Mouse (Mus musculus) lung, postnatal 36 days (tissue): ENCODE measurements at regions not wholly inside any gene's neighbourhood (a gene's known extent, or its start where the extent isn't known, plus 50 kb on each side); places are given as distances from the start of the nearest gene placed in this dataset.

Source experiments
- DNase-seq: peaks from one replicate; pipeline ENCODE4 v3.0.0; 2022; ENCODE audit warnings: mixed read lengths

GRCm38 (mm10) chr5:64022633-64023323, 54.1 kb upstream of the Rell1 start:
- DNase-seq, result no peak

- no peak for DNase-seq
Observed at GRCm38 (mm10) chr5:64023324-64023650, 54.6 kb upstream of the Rell1 start.

- peak; percentile 29 for DNase-seq
Observed at GRCm38 (mm10) chr5:64024420-64024819, 55.7 kb upstream of the Rell1 start.

GRCm38 (mm10) chr5:64027733-64028132, 59.0 kb upstream of the Rell1 start:
- no peak for DNase-seq

- peak; percentile 61 for DNase-seq
Observed at GRCm38 (mm10) chr5:64029622-64030145, 61.0 kb upstream of the Rell1 start.

GRCm38 (mm10) chr5:64030281-64030960, 61.7 kb upstream of the Rell1 start:
- peak; percentile 47 for DNase-seq

GRCm38 (mm10) chr5:64038394-64038793, 54.4 kb upstream of the Pgm2 start:
- no peak for DNase-seq

GRCm38 (mm10) chr5:64040676-64041075, 52.1 kb upstream of the Pgm2 start:
- DNase-seq, result peak; percentile 44
